Mouse (Mus musculus) leukemia stem cell, adult 10-12 weeks (primary cell): ENCODE data around the gene Rgn. TPM values are rescaled to one million over a fixed set of nuclear protein-coding genes. Genes with fewer than 3 reads are reported as not detected.

Experiments used
- polyA plus RNA-seq: library from polyadenylated mRNA; stranded (reverse); fragments of >175 nt; gene quantifications from 2 replicates; pipeline ENCODE4 v1.2.3, GENCODE M21; 2012; ENCODE audit warnings: low replicate concordance

Gene Rgn
- polyA plus RNA-seq = not detected in 2 replicates

GRCm38 (mm10) chrX:20549532-20549931 is at the start of gene Rgn:
Gene Rgn, plus strand, starts transcription at chrX:20549787.

Other genes starting within 250 kb of the Rgn start
- 1.3 and 6.0 TPM in 2 replicates for gene Rp2, start 185.3 kb upstream of the Rgn start, polyA plus RNA-seq
- 0.06 and 0.67 TPM in 2 replicates for gene Jade3, start 124.1 kb upstream of the Rgn start, polyA plus RNA-seq
- gene Rbm10, start 67.7 kb downstream of the Rgn start, polyA plus RNA-seq = 68.0 and 150 TPM in 2 replicates
- gene Ndufb11, start 67.8 kb downstream of the Rgn start, polyA plus RNA-seq = 178 and 281 TPM in 2 replicates
- 42.0 and 148 TPM in 2 replicates for gene Uba1, start 108.5 kb downstream of the Rgn start, polyA plus RNA-seq
- 158 and 175 TPM in 2 replicates for gene Cdk16, start 138.2 kb downstream of the Rgn start, polyA plus RNA-seq
- 1.4 and 2.3 TPM in 2 replicates for gene Usp11, start 154.1 kb downstream of the Rgn start, polyA plus RNA-seq
- 6.5 and 63.2 TPM in 2 replicates for gene Araf, start 248.0 kb downstream of the Rgn start, polyA plus RNA-seq